Mouse (Mus musculus) cerebellum, adult 8-10 months (tissue): ENCODE data around the gene Lcmt1.

Experiments used
- DNase-seq: peaks from one replicate; pipeline ENCODE4 v3.0.0; 2022

The Lcmt1 gene

DNA sequence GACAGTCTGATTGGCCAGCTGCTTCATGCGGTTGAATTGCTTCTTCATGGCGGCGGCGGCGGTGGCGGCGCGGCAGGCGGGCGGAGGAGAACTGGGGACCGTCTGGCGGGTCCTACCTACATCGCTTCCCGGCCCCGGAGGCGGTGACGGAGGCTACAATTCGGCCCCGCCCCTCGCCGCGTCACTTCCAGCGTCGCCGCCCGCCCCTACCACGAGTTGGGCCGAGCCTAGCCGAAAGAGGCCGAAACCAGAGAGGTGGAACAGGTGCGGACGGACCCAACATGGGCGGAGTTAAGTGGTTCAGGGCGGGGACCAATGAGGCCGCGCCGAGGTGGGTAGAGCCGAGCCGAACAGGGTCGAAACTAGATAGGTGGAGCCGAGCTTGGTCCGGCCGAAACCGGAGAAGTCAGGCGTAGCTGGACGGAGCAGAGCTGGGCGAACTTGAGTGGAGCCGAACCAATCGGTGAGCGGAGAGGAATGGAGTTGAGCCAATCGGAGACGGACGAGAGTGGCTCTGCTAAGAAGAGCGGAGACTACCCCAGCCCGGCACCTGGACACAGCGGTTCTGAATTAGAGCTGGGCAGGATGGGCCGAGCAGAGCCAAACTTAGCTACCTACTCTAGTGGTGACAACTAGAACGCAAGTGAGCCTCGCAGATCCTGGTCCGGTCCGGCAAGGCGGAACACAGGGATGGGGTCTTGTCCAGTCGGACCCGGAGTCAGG, at the start of gene Lcmt1, which contains the start of gene Arhgap17:
Gene Lcmt1, plus strand, starts transcription at position 26 of the 723 bp plus-strand sequence.
Gene Arhgap17, minus strand, starts transcription at position 157 of the 723 bp plus-strand sequence.
- peak; percentile 96 for DNase-seq

DNA sequence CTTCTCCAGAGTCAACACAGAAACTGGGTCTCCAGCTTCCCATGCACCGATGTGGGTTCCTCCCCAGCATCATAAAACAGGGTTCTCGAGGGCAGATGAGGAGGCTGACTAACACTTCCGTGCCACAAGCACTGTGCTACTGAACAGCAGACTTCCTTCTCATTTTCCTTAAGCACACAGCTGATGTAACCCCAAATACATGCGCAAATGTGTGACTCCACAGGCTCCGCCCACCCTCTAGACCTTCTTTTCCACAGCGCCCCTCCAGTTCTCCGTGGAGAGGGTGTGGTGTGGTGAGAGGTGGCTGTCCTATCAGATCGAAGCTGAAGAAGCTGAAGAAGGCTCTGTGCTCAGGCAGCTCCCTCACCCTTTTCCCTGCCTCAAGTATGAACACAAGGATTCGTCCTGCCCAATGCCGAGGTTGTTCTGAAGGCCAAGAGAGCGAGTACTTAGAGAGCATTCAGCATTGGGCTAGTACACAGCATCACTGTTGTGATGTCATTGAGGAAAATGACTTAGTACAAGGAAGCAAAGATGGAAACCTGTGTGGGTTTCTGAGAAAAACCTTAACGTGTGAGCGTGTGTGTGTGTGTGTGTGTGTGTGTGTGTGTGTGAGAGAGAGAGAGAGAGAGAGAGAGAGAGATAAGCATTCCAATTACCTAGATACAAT, 47.0 kb upstream of the Lcmt1 start:
- DNase-seq, result no peak

DNA sequence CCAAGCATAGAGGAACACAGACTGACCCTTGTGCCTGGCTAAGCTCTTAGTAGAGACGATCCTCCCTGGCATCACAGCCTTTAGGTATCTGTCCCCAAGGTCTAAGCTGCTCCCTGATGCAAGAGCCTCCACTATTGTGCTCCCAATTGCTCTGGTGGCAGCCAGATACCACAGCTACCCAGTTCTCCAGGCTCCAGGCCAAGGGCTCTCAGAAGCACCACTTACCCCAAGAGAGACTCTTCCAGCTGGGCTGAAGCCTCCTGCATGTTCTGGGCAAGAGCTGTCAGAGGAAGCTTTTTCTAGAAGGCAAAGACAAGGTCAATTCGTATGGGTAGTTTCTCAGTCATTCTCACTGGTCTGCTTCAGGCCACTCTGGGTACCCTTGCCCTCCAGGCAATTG, 46.2 kb upstream of the Lcmt1 start:
- DNase-seq, result no peak

DNA sequence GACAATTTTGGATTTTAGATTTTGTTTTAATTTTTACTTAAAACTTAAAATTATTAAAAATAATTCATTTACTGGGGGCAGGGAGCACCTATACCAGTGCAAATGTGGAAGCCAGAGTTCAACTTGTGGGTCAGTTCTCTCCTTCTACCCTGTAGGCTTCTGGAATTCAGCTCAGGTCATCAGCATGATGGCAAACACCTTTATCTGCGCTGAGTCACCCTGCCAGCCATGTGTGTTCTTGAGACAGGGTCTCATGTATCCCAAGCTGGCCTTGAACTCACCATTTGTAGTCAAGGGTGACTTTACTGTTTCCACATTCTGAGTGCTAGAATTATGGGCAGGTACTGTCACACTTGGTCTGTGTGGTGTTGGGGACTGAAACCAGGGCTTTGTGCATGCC, 45.5 kb upstream of the Lcmt1 start:
- no peak for DNase-seq

DNA sequence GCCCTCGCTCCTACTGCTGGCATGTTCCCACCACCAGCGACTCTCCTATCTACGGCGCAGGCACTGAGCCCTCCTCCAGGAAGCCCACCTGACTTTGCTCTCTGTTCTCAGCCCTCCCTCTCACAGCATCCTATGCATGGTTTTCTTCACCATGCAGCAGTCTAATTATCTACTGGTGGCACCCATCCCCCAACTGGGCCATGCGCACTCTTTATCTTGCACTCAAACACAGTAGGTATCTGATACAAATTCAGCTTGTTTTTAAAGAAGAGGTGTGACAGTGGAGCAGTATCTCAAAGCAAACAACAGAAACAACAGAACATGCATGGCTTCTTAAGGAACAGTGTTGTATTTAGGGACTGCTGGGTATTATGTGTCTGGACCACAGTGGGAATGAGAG, 43.5 kb upstream of the Lcmt1 start:
- DNase-seq, result no peak

DNA sequence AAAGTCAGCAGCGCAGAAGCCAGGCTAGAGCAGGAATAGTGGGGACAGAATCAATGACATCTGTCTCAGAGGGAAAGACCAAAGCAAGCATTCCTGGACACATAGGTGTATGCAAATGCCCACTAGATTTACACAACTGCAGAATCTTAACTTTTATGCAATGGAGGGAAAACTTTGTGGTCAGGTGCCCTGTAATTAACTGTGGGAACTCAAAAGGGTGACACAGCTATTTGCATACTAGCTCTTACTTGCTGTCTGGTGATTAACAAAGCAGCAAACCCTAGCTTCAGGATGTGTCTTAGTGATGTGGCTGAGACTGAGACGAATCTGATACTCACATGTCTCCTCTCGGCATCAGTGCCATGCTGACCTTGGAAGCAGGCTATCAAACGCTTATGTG, 42.7 kb upstream of the Lcmt1 start:
- DNase-seq, result no peak

DNA sequence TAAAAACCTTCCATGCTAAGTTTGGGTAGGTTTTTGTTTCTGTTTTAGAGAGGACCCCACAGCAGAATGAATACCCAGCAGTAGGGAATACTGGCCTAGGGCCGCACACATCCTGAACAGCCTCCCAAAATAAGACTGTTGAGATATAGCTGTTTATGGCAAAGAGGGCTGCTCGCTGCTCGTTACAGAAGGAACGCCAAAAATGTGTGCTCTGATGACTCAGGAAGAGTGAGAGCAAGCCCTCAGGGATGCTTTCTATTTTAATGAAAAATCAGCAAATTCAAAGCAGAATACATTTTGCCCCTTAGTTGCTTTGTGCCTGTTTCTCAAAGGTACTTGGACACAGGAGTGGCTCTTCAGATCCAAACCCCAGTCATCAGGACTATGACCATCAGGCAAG, 41.7 kb upstream of the Lcmt1 start:
- no peak for DNase-seq

DNA sequence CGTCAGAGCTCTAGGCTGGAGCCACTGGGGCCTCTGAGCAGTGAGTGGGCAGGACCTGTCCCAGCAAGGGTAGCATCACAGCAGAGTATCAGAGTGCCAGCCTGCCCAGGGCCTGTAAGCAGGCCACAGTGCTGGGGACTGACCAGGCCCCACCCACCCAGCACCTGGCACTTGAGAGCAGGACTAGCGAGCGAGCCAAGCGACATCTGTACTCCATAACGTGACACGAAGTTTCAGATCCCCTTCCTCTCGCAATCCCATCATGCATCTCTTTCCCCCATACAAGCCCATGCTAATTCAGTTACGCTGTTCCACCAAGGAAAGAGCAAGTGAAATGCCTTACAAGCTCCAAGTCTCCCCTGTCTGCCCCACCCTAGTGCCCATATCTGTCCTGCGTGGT, 39.1 kb upstream of the Lcmt1 start:
- no peak for DNase-seq

DNA sequence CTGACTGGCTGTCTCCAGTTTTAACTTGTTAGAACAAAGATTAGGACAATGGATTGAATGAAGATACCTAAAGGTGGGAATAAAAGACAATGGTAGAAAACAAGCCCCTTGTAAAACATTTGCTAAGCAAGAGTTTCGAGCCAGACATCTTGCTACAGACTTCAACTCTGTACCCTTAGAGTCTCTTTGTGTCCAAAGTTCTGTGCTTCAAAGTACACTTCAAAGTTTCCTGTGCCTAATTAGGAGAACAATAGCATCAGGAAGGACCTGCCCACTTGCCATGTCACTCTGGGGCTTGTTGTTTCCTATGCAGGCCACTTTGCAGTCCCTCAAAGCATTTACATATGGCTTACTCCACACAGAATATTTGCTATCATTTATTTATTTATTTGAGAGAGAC, 33.3 kb upstream of the Lcmt1 start:
- DNase-seq, result no peak

DNA sequence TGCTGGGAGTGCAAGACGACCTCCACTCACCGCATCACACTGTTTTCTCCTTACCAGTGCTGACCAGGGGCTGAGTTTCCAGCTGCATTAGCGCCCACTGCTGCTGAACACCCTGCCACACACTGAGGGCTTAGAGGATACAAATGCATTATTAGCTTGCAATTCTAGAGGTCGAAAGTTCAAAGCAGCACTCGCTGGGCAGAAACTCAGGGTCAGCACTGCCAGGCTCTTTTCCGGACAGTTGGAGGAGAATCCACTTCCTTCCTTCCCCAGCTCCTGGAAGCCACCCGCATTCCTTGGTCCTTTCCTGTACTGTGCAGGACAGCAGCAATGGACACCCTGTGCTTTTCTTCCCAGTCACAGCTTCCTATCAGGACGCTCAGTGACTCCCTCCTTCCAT, 31.2 kb upstream of the Lcmt1 start:
- no peak for DNase-seq

DNA sequence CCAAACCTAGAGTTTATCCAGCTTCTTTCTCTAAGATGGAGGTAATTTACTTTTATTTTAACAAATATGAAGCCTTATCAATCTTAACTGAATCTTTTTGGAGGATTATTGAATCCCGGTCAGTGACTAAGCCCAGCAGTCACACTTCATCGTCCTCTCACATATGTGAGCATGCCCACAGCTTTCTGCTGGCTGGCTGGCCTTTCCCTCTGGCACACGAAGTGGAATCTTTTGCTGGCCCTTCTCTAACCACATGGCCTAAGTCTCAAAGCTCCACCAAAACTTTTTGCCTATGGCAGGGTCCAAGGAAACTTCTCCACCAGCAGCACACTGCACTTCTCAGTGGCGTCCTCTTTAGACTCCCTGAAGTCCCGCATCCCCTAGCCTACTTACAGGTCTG, 27.7 kb upstream of the Lcmt1 start:
- no peak for DNase-seq

DNA sequence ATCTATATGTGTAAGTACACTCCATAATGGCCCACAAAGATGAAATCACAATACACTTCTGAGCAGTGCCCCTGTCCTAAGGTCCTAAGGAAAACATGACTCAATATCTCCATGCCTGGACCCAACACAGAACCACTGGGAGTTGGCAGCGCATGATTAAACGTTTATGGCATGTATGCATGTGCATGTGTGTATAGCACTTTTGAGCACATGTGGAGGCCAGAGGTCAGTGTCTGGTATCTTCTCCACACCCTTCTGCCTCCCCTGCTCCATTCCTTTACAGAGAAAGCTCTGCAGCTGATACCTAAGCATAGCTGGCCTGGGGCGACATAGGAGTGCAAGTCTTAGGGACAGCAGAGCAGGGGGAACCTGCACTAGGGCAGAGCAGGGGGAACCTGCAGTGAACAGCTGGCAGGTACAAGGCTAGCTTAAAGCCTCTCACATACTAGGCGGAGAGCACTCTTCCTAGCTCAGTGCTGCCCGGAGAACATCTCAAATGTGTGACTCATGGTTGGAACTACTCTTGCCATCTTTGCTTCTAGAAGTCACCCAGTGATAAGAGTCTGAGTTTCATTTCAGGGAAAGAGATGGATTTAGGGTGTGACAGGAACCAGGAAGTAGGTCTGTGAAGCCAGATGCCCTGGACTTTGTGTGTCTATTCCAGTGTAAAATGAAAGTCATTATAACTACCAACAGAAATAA, 25.4 kb upstream of the Lcmt1 start:
- no peak for DNase-seq

DNA sequence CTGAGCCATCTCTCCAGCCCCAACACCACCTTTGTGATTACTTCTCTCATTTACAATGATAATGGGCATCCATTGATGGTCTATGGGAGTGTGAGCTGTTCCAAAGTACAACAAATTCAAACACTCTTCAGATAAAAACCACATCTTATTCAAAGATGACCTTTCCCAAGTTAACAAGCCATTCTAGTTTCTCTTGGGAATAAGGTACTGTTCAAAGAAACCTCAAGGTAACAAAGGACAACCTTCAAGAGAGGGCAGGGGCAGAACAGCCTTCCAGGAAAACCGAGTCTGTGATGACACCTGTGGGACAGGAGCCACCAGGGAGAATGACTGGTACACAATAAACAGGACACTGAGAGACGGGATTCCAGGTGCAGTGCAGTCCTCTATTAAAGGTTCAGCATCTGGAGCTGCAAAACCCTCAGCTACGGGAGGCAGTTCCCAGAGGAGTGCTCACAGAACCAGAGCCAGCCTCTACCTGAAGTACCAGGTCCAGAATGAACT, 24.5 kb upstream of the Lcmt1 start:
- no peak for DNase-seq

DNA sequence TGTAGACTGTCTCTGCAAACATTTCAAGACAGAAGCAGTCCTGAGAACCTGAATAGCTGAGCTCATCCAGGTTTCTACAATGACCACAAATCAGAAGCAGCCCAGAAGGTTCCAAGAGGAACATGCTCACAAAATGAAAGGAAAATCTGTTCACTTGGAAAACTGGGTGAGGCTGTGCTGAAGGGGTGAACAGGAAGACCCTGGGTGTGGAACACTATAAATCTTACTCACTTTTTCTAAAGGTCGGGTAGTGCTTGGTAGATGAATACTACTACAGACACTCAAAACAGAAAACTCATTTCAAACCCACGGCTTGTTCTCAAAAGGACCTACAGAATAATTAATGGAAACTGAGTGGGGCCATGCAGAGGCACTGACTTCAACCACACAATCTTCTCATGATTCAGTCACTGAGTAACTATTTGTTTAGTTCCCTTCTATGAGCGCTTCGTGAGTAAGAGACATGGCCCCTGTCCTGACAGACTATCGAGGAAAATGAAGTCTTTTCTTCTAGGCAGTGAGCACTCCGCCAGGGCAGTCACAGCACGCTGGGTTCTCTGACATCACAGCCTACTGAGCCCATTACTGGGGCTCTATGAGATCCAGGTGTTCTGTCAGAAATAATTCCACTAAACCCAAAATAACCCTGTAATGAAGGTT, 22.8 kb upstream of the Lcmt1 start:
- no peak for DNase-seq

DNA sequence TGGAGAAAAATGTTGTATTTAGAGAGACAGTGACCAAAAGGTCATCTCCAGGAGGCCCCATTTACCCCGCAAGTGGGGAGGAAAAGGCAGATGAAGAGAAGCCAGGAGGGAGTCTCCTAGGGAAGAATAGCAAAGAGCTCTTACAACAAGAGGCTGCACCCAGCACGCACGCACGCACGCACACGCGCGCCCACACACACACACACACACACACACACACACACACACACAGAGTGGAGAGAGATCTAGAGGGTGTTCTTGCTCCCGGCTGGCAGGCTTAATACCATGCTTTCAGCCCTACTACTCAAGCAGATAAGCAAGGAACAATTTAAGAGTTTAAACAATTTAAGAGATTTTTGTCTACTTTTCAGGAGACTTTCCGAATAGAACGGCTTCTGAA, 19.8 kb upstream of the Lcmt1 start:
- DNase-seq, result no peak

DNA sequence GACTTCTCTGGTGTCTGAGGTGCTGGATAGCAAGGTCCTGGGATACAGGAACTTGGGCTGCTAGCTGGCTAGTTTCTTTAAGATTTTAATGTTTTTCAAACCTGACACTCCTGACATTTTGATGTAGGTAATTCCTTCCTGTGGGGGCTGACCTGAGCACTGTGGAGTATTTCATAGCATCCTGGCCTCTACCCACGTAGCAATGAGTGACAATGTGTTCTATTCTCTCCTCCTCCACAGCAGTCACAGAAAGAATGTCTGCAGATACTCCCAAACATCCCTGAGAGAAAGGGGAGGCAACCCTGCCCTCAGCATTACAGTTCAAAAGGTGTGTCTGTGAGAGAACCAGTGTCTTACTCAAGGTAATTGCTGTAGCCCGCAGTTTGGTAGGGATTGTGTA, 19.3 kb upstream of the Lcmt1 start:
- DNase-seq, result no peak

DNA sequence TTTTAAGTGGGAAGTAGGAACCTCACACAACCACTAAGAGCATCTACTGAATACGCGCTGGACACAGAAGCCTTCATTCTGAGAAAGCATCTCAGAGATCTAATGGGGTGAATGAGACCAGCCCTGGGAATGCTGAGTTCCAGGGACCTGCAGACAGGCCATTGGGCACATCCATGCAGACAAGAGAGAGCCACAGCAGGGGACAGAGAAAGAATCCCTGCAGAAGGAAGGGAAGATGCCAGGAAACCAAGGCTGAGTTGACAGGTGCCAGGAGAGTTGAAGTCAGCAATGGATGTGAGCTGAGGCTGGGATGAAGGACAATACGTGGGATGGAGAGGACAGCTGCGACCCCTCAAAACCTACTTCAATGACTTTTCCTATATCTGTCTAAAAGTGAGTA, 16.5 kb upstream of the Lcmt1 start:
- no peak for DNase-seq

DNA sequence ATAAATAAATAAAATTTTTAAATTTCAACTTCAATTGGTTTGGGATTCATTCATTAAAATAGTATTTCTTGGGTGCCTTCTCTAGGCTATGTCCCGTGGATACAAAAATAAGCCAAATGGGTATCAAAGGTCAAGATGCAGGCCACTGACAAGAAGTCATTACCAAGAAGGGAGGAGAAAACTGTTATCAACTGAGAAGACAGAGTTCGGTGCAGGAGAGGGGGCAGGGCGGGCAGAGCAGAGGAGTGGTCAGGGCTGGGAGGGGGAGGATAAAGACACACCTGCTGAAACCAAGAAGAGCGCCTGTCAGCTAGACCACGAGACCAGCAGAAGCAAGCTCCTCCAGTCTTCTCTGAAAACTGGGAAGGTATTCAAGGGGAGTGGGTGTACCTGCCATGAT, 15.7 kb upstream of the Lcmt1 start:
- DNase-seq, result no peak

DNA sequence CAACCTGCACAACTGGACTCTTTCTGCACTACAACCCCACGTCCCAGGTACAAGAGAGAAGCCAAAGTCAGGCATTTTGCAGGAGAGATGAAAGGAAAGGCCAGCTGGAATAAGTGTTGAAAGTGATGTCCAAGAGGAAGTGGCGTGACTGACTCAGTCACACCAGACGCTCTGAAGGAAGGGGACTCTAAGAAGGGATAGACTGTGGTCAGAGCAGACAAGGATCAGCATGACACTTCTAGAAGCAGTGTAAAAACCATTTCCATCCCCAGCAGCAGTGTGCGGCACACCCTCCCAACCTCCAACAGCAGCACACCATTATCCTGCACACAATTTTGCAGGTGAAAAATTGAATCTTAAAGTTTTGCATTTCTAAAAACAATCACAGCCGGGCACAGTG, 15.2 kb upstream of the Lcmt1 start:
- DNase-seq, result no peak

DNA sequence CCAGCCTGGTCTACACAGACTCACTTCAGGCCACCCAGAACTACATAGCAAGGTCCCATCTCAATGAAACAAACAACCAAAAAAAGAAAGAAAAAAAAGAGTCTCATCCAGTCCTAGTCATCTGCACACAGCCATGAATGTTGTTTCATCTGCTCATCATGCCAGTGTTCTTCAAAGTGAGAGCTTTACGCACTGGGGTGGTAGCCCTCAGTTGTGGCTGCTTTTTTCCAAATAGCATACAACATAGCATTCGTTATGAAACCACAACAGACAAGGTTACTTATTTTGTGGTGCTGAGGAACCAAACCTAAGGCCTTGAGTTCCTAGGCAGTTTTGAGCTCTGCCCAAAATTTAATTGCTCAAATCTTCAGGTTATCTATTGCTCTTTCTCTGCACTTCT, 14.7 kb upstream of the Lcmt1 start:
- no peak for DNase-seq

DNA sequence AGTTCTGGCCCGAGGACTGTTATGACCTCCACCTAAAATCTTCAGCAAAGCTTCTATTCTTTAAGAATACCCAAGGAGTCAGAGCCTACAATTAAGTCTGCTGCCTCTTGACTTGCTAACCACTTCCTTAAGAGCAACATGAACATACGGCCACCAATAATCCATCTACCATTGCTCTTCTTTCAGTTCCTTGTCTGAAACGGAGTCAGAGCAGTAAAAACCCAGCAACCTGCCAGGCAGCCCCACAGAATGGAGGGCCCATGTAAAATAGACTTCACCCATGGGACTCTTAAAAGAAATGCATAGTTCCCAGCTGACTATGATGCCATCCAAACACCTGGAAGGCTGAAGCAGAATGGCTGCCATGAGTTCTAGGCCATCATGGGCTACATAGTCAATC, 13.4 kb upstream of the Lcmt1 start:
- DNase-seq, result no peak

DNA sequence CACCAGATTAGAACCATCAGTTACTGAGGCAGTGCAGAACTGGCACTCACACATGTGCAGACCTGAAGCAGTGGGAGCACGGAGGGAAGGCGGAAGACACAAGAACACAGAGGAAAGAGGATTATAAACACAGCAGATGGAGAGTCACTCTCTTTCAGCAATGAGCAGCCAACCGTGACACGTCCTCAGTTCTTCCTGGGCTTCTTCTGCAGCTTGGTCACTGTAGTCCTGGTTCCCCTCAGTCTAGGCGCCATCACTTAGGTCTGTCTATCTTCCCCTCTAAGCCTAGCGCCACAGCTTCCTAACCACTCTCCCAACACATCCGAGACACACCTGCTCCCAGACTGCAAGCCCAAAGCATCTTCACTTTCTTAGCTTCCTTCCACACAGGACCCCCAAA, 10.5 kb upstream of the Lcmt1 start:
- DNase-seq, result peak; percentile 51

DNA sequence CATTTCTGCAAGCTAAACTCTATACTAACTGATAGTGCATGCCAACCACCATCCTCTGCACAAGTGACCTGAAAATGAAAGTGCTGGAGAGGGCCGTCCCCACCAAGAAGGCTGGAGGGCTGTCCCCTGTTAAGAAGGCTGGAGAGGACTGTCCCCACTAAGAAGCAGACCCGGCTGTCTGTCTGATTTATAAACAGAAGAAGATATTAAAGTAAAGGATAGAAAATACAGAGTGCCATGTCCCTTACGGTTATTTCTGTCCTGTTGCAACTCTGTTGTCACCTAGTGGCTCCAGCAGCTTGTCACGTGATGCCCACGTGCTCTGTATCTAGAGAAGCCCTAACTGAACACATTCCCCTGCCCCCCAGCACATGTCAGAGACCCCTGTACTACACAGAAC, 9.4 kb upstream of the Lcmt1 start:
- no peak for DNase-seq
